8 mouse cellular contexts compared by ENCODE assay signal in genomic region chr10:12700576-12700975, GRCm38 (mm10).
DNase-seq lines count a peak whose midpoint lies in the region; ATAC-seq and TF ChIP-seq lines count a peak whose summit lies in the region.
"Had no signal": no experiment of that assay in that cellular context is flagged by ENCODE, and none has a peak within 500 bp of the region (broad histone marks: within the 10 kb centered on the region; RNA-seq: fewer than 3 reads in every experiment).

No protein-coding gene starts in this region.

- no peak for ATAC-seq in kidney, postnatal 0 days (replicated peaks; ENCODE audit: low FRiP score, low read depth)
- no peak for ATAC-seq in megakaryocyte, adult 5-6 weeks (ENCODE audit: poor library complexity, severe bottlenecking)
- ATAC-seq in hindbrain, embryonic 13.5 days (ENCODE audit: low FRiP score), result no peak

- TF ChIP-seq CTCF in kidney, postnatal 0 days (IDR thresholded peaks at IDR 0.05; ENCODE audit: low read depth), result peak; percentile 42

- no peak overlapping the region for H3K27ac ChIP-seq in kidney, postnatal 0 days
- H3K27ac ChIP-seq in hindbrain, embryonic 13.5 days, result no peak overlapping the region

- 90% methylated on average over 3 of the region's 3 CpGs for WGBS in kidney, postnatal 0 days
- 80% methylated on average over 3 of the region's 3 CpGs for WGBS in hindbrain, embryonic 13.5 days

- no peaks in the 10 kb centered on the region for H3K27me3 ChIP-seq in kidney, postnatal 0 days (ENCODE audit: insufficient read depth, low read length)
- H3K27me3 ChIP-seq in hindbrain, embryonic 13.5 days, result no peaks in the 10 kb centered on the region

- H3K4me2 ChIP-seq in kidney, postnatal 0 days (ENCODE audit: low read length), result no peak overlapping the region
- no peak overlapping the region for H3K4me2 ChIP-seq in hindbrain, embryonic 13.5 days

- no peak for DNase-seq in kidney, postnatal 0 days (ENCODE audit: low spot score)
- DNase-seq in kidney, adult 8-10 months, result no peak
- DNase-seq in thymus, postnatal 14 days, result peak; percentile 42
- DNase-seq in thymus, postnatal 0 days (ENCODE audit: low spot score), result no peak
- DNase-seq in adipocyte (ENCODE audit: low spot score), result peak; percentile 16
- DNase-seq: right cerebral cortex, adult 18-20 months had no signal

- H3K4me1 ChIP-seq in kidney, postnatal 0 days (replicated peaks; ENCODE audit: insufficient read depth, low read length), result no peaks in the 10 kb centered on the region
- H3K4me1 ChIP-seq in hindbrain, embryonic 13.5 days (replicated peaks), result no peaks in the 10 kb centered on the region

- H3K9ac ChIP-seq in kidney, postnatal 0 days (ENCODE audit: low read depth, low read length), result no peak overlapping the region
- H3K9ac ChIP-seq in hindbrain, embryonic 13.5 days, result no peak overlapping the region

- H3K4me3 ChIP-seq in kidney, postnatal 0 days (replicated peaks; ENCODE audit: low read depth, low read length), result no peak overlapping the region
- no peak overlapping the region for H3K4me3 ChIP-seq in hindbrain, embryonic 13.5 days

- no peaks in the 10 kb centered on the region for H3K9me3 ChIP-seq in kidney, postnatal 0 days (replicated peaks; ENCODE audit: low read length)
- H3K9me3 ChIP-seq in hindbrain, embryonic 13.5 days, result no peaks in the 10 kb centered on the region

- H3K36me3 ChIP-seq in kidney, postnatal 0 days (ENCODE audit: insufficient read depth, low read length), result peaks cover 7% of the 10 kb centered on the region; the same call in 1 of the 2 replicates
- no peaks in the 10 kb centered on the region for H3K36me3 ChIP-seq in hindbrain, embryonic 13.5 days

Comparison
In these comparisons a context has a peak if more than half of its experiments do, and no peak if none do; other contexts are left out.
1. DNase-seq: peak in thymus, postnatal 14 days (single experiment) and adipocyte (single experiment); none in kidney, postnatal 0 days (single experiment), kidney, adult 8-10 months (0 of 2) and thymus, postnatal 0 days (single experiment).